32 mouse cellular contexts compared by ENCODE assay signal in genomic region chr9:70800588-70801315, GRCm38 (mm10).
A peak's percentile ranks its signal among the peaks of the same experiment; 100 is the strongest.
DNase-seq lines count a peak whose midpoint lies in the region; ATAC-seq lines count a peak whose summit lies in the region.
"Had no signal": no experiment of that assay in that cellular context is flagged by ENCODE, and none has a peak within 500 bp of the region (broad histone marks: within the 10 kb centered on the region; RNA-seq: fewer than 3 reads in every experiment).

No protein-coding gene starts in this region.

- DNase-seq in heart, adult 11 months: peak; percentile 42
- no peak for DNase-seq in heart, postnatal 4 days
- DNase-seq in testis, postnatal 10 days (ENCODE audit: low spot score): peak; percentile 26
- no peak for DNase-seq in testis, postnatal 14 days (ENCODE audit: low spot score)
- no peak for DNase-seq in kidney, adult 8-10 months
- DNase-seq: adrenal gland, adult 2 months; adrenal gland, postnatal 36 days; cerebellum, adult 11 months; cerebellum, adult 9-10 months; cerebellum, postnatal 36 days; gastrocnemius, postnatal 25 days; heart, adult 18-20 months; kidney, adult 18-20 months; kidney, postnatal 36 days; lung, embryonic 14.5 days; lung, postnatal 14 days; right cerebral cortex, postnatal 25 days; thymus, adult 18-20 months; thymus, postnatal 25 days had no signal

- ATAC-seq in megakaryocyte, adult 5-6 weeks (ENCODE audit: poor library complexity, severe bottlenecking): no peak
- ATAC-seq: activated CD4-positive, CD25-positive, alpha-beta regulatory T cell, adult 4 months; midbrain, embryonic 16.5 days had no signal

- H3K27me3 ChIP-seq in megakaryocyte, embryonic 14.5 days (replicated peaks): no peaks in the 10 kb centered on the region
- H3K27me3 ChIP-seq: embryonic facial prominence, embryonic 12.5 days; heart, embryonic 12.5 days; hindbrain, embryonic 12.5 days; limb, embryonic 12.5 days; liver, embryonic 15.5 days; stomach, embryonic 15.5 days had no signal

- peaks cover 11% of the 10 kb centered on the region for H3K36me3 ChIP-seq in megakaryocyte, embryonic 14.5 days (replicated peaks; ENCODE audit: low read length)
- H3K36me3 ChIP-seq: embryonic facial prominence, embryonic 12.5 days; heart, embryonic 12.5 days; hindbrain, embryonic 12.5 days; limb, embryonic 12.5 days; liver, embryonic 15.5 days; stomach, embryonic 15.5 days had no signal

- H3K4me1 ChIP-seq in megakaryocyte, embryonic 14.5 days: peaks cover 55% of the 10 kb centered on the region
- H3K4me1 ChIP-seq: limb, embryonic 12.5 days; stomach, embryonic 15.5 days had no signal

- H3K4me3 ChIP-seq in megakaryocyte, embryonic 14.5 days (replicated peaks): peak overlapping the region; percentile 51
- H3K4me3 ChIP-seq: embryonic facial prominence, embryonic 12.5 days; erythroblast, embryonic 14.5 days; heart, embryonic 12.5 days; hindbrain, embryonic 12.5 days; layer of hippocampus, adult 2 months; left cerebral cortex, adult 2 months; limb, embryonic 12.5 days; liver, embryonic 15.5 days; stomach, embryonic 15.5 days had no signal

- H3K9me3 ChIP-seq in megakaryocyte, embryonic 14.5 days: no peaks in the 10 kb centered on the region
- H3K9me3 ChIP-seq: embryonic facial prominence, embryonic 12.5 days; heart, embryonic 12.5 days; hindbrain, embryonic 12.5 days; limb, embryonic 12.5 days; liver, embryonic 15.5 days; stomach, embryonic 15.5 days had no signal

Comparison
In these comparisons a context has a peak if more than half of its experiments do, and no peak if none do; other contexts are left out.
1. DNase-seq: peak in heart, adult 11 months (single experiment) and testis, postnatal 10 days (single experiment); none in heart, postnatal 4 days (single experiment), testis, postnatal 14 days (single experiment) and kidney, adult 8-10 months (0 of 2).